Mouse (Mus musculus) gastrocnemius, postnatal 36 days (tissue): Measurements from ENCODE around the gene Bcl11b. TPM values are rescaled to one million over a fixed set of nuclear protein-coding genes. Genes with fewer than 3 reads are reported as not detected.
A peak's percentile ranks its signal among the peaks of the same experiment; 100 is the strongest.

ENCODE experiments used
- DNase-seq, 2 experiments: peaks; one replicate each; pipeline ENCODE4 v3.0.0; 2022
- intact Hi-C: fragments of 180-260 bp; cut with DNase I; formaldehyde crosslinking; loops from one replicate; pipeline ENCODE4 v1.15.1; 2025
- total RNA-seq, 2 experiments: library from RNA; stranded (reverse); gene quantifications; 2 replicates each; pipeline ENCODE4 v1.2.3; 2021

The Bcl11b gene
- total RNA-seq, 2 experiments from 2014 or later = 1.3 TPM; not detected in 1

GRCm38 (mm10) chr12:107974504-107974903, 28.9 kb downstream of the Bcl11b start:
- intact Hi-C loops = no loop called here

GRCm38 (mm10) chr12:107973556-107974140, 29.8 kb downstream of the Bcl11b start:
- DNase-seq = no peak
- intact Hi-C loops = no loop called here

More at GRCm38 (mm10) chr12:107974504-107974903, 28.9 kb downstream of the Bcl11b start:
- no peak for DNase-seq

GRCm38 (mm10) chr12:107971081-107971780, 32.2 kb downstream of the Bcl11b start:
- intact Hi-C loops = no loop called here
- DNase-seq = no peak

GRCm38 (mm10) chr12:107970637-107971036, 32.8 kb downstream of the Bcl11b start:
- no peak for DNase-seq
- intact Hi-C loops = no loop called here

GRCm38 (mm10) chr12:107969841-107970371, 33.5 kb downstream of the Bcl11b start:
- DNase-seq = no peak
- intact Hi-C loops = no loop called here

- no peak for DNase-seq
Observed at GRCm38 (mm10) chr12:107969126-107969525, 34.3 kb downstream of the Bcl11b start.

GRCm38 (mm10) chr12:107968331-107968730, 35.1 kb downstream of the Bcl11b start:
- intact Hi-C loops = no loop called here
- DNase-seq = no peak

More at GRCm38 (mm10) chr12:107969126-107969525, 34.3 kb downstream of the Bcl11b start:
- intact Hi-C loops = no loop called here

GRCm38 (mm10) chr12:107967026-107967425, 36.4 kb downstream of the Bcl11b start:
- no peak for DNase-seq
- intact Hi-C loops = no loop called here

- intact Hi-C loops = no loop called here
- no peak for DNase-seq
Observed at GRCm38 (mm10) chr12:107965103-107965502, 38.3 kb downstream of the Bcl11b start.

GRCm38 (mm10) chr12:107964396-107965085, 38.9 kb downstream of the Bcl11b start:
- no peak for DNase-seq
- intact Hi-C loops = no loop called here

- no peak for DNase-seq
- intact Hi-C loops = no loop called here
Observed at GRCm38 (mm10) chr12:107962852-107963251, 40.5 kb downstream of the Bcl11b start.

GRCm38 (mm10) chr12:107961843-107962242, 41.6 kb downstream of the Bcl11b start:
- intact Hi-C loops = no loop called here
- DNase-seq = no peak

- intact Hi-C loops = no loop called here
- peak in 1 of 2 experiments; percentile 14 for DNase-seq
Observed at GRCm38 (mm10) chr12:107960789-107961491, 42.5 kb downstream of the Bcl11b start.

- intact Hi-C loops = no loop called here
- no peak for DNase-seq
Observed at GRCm38 (mm10) chr12:107960365-107960764, 43.0 kb downstream of the Bcl11b start.

GRCm38 (mm10) chr12:107959872-107960271, 43.5 kb downstream of the Bcl11b start:
- intact Hi-C loops = loop anchor here (10.0 kb wide), 1 partner anchor 805 kb away; no protein-coding TSS in a partner anchor
- no peak for DNase-seq

- DNase-seq = no peak
- intact Hi-C loops = loop anchor here (10.0 kb wide), 1 partner anchor 798 kb away; no protein-coding TSS in a partner anchor
Observed at GRCm38 (mm10) chr12:107953044-107953684, 50.2 kb downstream of the Bcl11b start.

- intact Hi-C loops = loop anchor here (10.0 kb wide), 1 partner anchor 798 kb away; no protein-coding TSS in a partner anchor
- no peak for DNase-seq
Observed at GRCm38 (mm10) chr12:107952318-107952724, 51.1 kb downstream of the Bcl11b start.

- intact Hi-C loops = loop anchor here (10.0 kb wide), 1 partner anchor 796 kb away; no protein-coding TSS in a partner anchor
- DNase-seq = no peak
Observed at GRCm38 (mm10) chr12:107950667-107951179, 52.7 kb downstream of the Bcl11b start.

- intact Hi-C loops = no loop called here
- DNase-seq = no peak
Observed at GRCm38 (mm10) chr12:107949416-107949815, 54.0 kb downstream of the Bcl11b start.

GRCm38 (mm10) chr12:107942100-107942499, 61.3 kb downstream of the Bcl11b start:
- DNase-seq = no peak
- intact Hi-C loops = no loop called here
